Mouse (Mus musculus) kidney, adult 2 months (tissue): ENCODE results near the gene Bcs1l.

Source experiments
- CTCF ChIP-seq: fragments of 200-500 bp; conservative IDR thresholded peaks from 2 replicates; pipeline ENCODE4 v1.5.1; 2011; ENCODE audit warnings: low read depth, mild to moderate bottlenecking, control low read depth, low read length, moderate library complexity, mixed read lengths; ENCODE audit not compliant: insufficient read depth, insufficient read length
- POLR2A ChIP-seq: fragments of 200-500 bp; IDR thresholded peaks from one replicate; pipeline ENCODE4 v1.6.1; 2011; ENCODE audit warnings: low read depth, low read length, control low read depth

DNA sequence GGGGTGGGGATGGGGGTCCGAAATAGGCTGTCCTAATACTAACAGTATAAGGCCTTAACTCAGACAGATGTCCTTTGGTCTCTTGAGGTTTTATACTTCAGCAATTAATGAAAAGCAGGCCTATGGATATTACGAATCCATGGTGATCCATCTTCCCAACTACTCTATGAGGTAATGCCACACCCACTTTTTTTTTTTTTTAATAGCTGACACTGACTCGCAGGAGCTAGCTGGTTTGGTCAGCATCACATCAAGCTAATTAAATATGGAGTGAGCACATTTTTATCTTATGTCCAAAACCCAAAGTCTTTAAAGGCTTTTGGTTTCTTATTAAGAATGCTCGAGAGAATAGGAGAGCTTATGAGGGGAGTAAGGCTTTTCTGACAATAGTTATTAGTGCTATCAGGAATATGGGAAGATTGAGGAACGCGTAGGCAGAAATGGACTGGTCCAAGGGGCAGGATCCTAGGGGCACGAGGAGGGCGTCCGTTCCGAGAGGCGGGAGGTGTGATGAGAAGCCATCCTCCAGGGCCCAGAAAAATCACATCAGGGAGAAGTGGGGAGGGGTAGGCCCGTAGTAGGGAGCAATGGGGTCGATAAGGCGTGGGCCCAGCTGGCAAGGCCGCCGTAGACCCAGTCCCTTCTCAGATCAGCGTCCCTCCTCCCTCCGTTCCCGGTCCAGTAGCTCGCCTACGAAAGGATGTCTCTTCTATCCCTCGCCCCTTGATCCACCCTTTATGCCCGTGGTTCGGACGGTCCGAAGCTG, 12.6 kb downstream of the Bcs1l start:
- no peak for TF ChIP-seq CTCF
- TF ChIP-seq POLR2A, result no peak
